Mouse (Mus musculus) liver, postnatal 0 days (tissue): ENCODE results near the gene Dclk1. TPM values are rescaled to one million over a fixed set of nuclear protein-coding genes. Genes with fewer than 3 reads are reported as not detected.
A peak's percentile ranks its signal among the peaks of the same experiment; 100 is the strongest.

Experiments
- ATAC-seq: fragments of 200-750 bp; cut with Nextera tagmentation; 2 replicates; pipeline ENCODE4 v1.8.0; 2017; ENCODE audit warnings: mild to moderate bottlenecking, moderate library complexity
- DNase-seq: peaks from one replicate; pipeline ENCODE4 v3.0.0-alpha.2; 2016
- H3K27ac ChIP-seq: fragments of 300-500 bp; sonication (generic); 2 replicates; pipeline ENCODE4 v1.5.1; 2014; ENCODE audit warnings: antibody characterized with exemption, moderate library complexity, mild to moderate bottlenecking, low read depth
- H3K27me3 ChIP-seq: fragments of 300-500 bp; sonication (generic); 2 replicates; pipeline ENCODE4 v1.6.1; 2014; ENCODE audit warnings: low read length, control low read depth, mixed read lengths; ENCODE audit not compliant: insufficient read depth
- H3K36me3 ChIP-seq: fragments of 300-500 bp; sonication (generic); replicated peaks from 2 replicates; pipeline ENCODE4 v1.6.1; 2014; ENCODE audit warnings: mild to moderate bottlenecking, control low read depth, low read length, moderate library complexity, mixed read lengths; ENCODE audit not compliant: insufficient read depth
- H3K4me1 ChIP-seq: fragments of 300-500 bp; sonication (generic); 2 replicates; pipeline ENCODE4 v1.6.1; 2014; ENCODE audit warnings: antibody characterized with exemption, mild to moderate bottlenecking, control low read depth; ENCODE audit not compliant: insufficient read depth
- H3K4me2 ChIP-seq: fragments of 300-500 bp; sonication (generic); 2 replicates; pipeline ENCODE4 v1.6.1; 2014; ENCODE audit warnings: low read depth, mild to moderate bottlenecking, low read length, moderate library complexity, mixed read lengths
- H3K4me3 ChIP-seq: fragments of 300-500 bp; sonication (generic); 2 replicates; pipeline ENCODE4 v1.5.1; 2014; ENCODE audit warnings: low read depth, low read length
- H3K9ac ChIP-seq: fragments of 300-500 bp; sonication (generic); replicated peaks from 2 replicates; pipeline ENCODE4 v1.6.1; 2014; ENCODE audit warnings: mild to moderate bottlenecking, moderate library complexity
- H3K9me3 ChIP-seq: fragments of 300-500 bp; sonication (generic); 2 replicates; pipeline ENCODE4 v1.6.1; 2016; ENCODE audit warnings: mild to moderate bottlenecking, control low read depth, low read length, mixed read lengths
- CTCF ChIP-seq: sonication (generic); IDR thresholded peaks from 2 replicates; pipeline ENCODE4 v1.5.1; 2016; ENCODE audit warnings: antibody characterized with exemption, low read depth
- EP300 ChIP-seq: IDR thresholded peaks from 2 replicates; pipeline ENCODE4 v1.6.1; 2016; ENCODE audit warnings: antibody characterized with exemption, low read depth, mild to moderate bottlenecking
- WGBS: fragments of 180-500 bp; shearing (Covaris S2); extraction: QIAGEN DNeasy Blood & Tissue Kit; methylation state at CpG from one replicate; pipeline ENCODE4 v1.1.7; 2014; ENCODE audit not compliant: insufficient replicate concordance; 5-methylcytosine and 5-hydroxymethylcytosine counted together
- polyA plus RNA-seq: library from polyadenylated mRNA; unstranded; fragments of >200 nt; fragmentation: Nextera tagmentation; extraction: Ambion mirVana; gene quantifications from 2 replicates; pipeline ENCODE4 v1.2.1, GENCODE M21; 2015

The Dclk1 gene
- polyA plus RNA-seq, 1 experiment from 2014 or later = 0.11 TPM

DNA sequence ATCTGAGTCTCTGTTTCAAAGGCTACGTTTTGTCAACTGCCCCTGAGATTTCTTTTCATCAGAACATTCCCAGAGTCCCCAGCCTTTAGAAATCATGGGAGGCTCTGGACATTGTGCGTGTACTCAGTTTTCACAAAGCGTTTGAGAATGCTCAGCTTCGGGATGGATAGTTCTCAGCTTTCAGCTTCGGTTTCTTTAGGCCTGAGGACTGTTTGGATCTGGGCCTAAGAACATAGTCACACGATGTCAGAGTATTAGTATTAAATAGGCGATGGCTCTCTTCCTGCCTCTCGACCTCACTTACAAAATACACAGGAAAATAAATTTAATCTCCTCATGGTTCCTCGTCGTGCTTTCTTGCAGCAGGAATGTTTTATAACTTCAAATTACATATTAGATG lies 327.4 kb downstream of the Dclk1 start:
- H3K9ac ChIP-seq = no peak overlapping the region
- no peak overlapping the region for H3K4me3 ChIP-seq
- no peak overlapping the region for H3K4me2 ChIP-seq
- no peak overlapping the region for H3K27ac ChIP-seq
- DNase-seq = no peak
- no peaks in the 10 kb centered on the region for H3K27me3 ChIP-seq
- H3K9me3 ChIP-seq = no peaks in the 10 kb centered on the region
- no peak for ATAC-seq
- 79% methylated on average over 10 of the region's 10 CpGs for WGBS
- TF ChIP-seq CTCF = no peak
- no peak for TF ChIP-seq EP300
- H3K4me1 ChIP-seq = no peaks in the 10 kb centered on the region
- H3K36me3 ChIP-seq = no peaks in the 10 kb centered on the region

- DNase-seq (no peak), ATAC-seq (no peak)
- 66% methylated on average over 3 of the region's 3 CpGs for WGBS
- H3K36me3 ChIP-seq = no peaks in the 10 kb centered on the region
- no peak overlapping the region for H3K4me3 ChIP-seq
- H3K4me1 ChIP-seq = no peaks in the 10 kb centered on the region
- H3K4me2 ChIP-seq = no peak overlapping the region
- H3K27me3 ChIP-seq = no peaks in the 10 kb centered on the region
- no peak overlapping the region for H3K9ac ChIP-seq
- TF ChIP-seq CTCF (no peak), EP300 (no peak)
- H3K27ac ChIP-seq = no peak overlapping the region
- no peaks in the 10 kb centered on the region for H3K9me3 ChIP-seq
Measured at GRCm38 (mm10) chr3:55571034-55571433, 328.9 kb downstream of the Dclk1 start.

- H3K4me2 ChIP-seq = no peak overlapping the region
- H3K9me3 ChIP-seq = no peaks in the 10 kb centered on the region
- H3K9ac ChIP-seq = no peak overlapping the region
- H3K27ac ChIP-seq = no peak overlapping the region
- DNase-seq (no peak), ATAC-seq (no peak)
- 70% methylated on average over 11 of the region's 11 CpGs for WGBS
- TF ChIP-seq CTCF (no peak), EP300 (no peak)
- H3K27me3 ChIP-seq = no peaks in the 10 kb centered on the region
- no peaks in the 10 kb centered on the region for H3K36me3 ChIP-seq
- no peak overlapping the region for H3K4me3 ChIP-seq
- H3K4me1 ChIP-seq = no peaks in the 10 kb centered on the region
Measured at GRCm38 (mm10) chr3:55571552-55572296, 329.6 kb downstream of the Dclk1 start.

- TF ChIP-seq CTCF = no peak
- TF ChIP-seq EP300 = no peak
- Histone ChIP-seq H3K4me2 (no peak overlapping the region), H3K36me3 (no peaks in the 10 kb centered on the region), H3K27me3 (no peaks in the 10 kb centered on the region), H3K9me3 (no peaks in the 10 kb centered on the region), H3K9ac (no peak overlapping the region), H3K27ac (no peak overlapping the region), H3K4me3 (no peak overlapping the region), H3K4me1 (no peaks in the 10 kb centered on the region)
- no peak for ATAC-seq
- DNase-seq = no peak
- WGBS = 83% methylated on average over 4 of the region's 4 CpGs
Measured at GRCm38 (mm10) chr3:55572297-55572681, 330.1 kb downstream of the Dclk1 start.

- ATAC-seq (no peak), DNase-seq (no peak)
- no peak overlapping the region for H3K9ac ChIP-seq
- no peaks in the 10 kb centered on the region for H3K27me3 ChIP-seq
- no peaks in the 10 kb centered on the region for H3K36me3 ChIP-seq
- no peaks in the 10 kb centered on the region for H3K9me3 ChIP-seq
- WGBS = 60% methylated on average over 4 of the region's 4 CpGs
- no peak overlapping the region for H3K4me2 ChIP-seq
- TF ChIP-seq CTCF = peak; percentile 20; the same call in 1 of the 2 replicates
- TF ChIP-seq EP300 = no peak
- H3K4me1 ChIP-seq = no peaks in the 10 kb centered on the region
- no peak overlapping the region for H3K4me3 ChIP-seq
- H3K27ac ChIP-seq = no peak overlapping the region
Measured at GRCm38 (mm10) chr3:55574003-55574402, 331.8 kb downstream of the Dclk1 start.

DNA sequence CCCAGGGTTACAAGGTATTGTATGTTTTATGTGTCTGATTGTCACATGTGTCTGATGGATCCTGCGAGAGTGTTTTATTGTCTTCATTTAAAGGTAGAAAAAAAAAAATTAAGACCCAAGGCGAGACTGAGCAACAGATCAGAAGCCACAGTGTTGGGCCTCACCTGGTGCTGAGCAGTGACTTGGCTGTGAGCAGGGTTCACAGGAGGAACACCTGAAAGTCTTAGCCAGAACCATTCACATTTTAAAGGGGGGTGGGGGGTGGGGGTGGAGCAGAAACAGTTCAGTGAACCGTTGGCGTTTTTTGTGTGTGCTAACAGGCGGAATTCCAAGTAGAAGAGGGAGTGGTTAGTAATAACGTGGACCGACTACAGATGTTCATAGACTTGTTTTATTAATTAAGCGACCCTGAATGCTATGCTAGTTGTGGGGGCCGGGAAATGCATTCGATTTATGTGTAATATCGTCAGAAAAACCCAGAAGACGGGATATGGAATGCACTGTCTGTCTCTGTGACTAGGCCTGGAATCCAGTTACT lies 345.3 kb downstream of the Dclk1 start:
- WGBS = 65% methylated on average over 12 of the region's 12 CpGs
- H3K27ac ChIP-seq = no peak overlapping the region
- H3K4me2 ChIP-seq = no peak overlapping the region
- no peaks in the 10 kb centered on the region for H3K27me3 ChIP-seq
- no peak overlapping the region for H3K9ac ChIP-seq
- H3K4me1 ChIP-seq = no peaks in the 10 kb centered on the region
- no peaks in the 10 kb centered on the region for H3K36me3 ChIP-seq
- H3K9me3 ChIP-seq = no peaks in the 10 kb centered on the region
- TF ChIP-seq EP300 (no peak), CTCF (no peak)
- DNase-seq (no peak), ATAC-seq (no peak)
- H3K4me3 ChIP-seq = no peak overlapping the region
